Mouse (Mus musculus) limb, embryonic 13.5 days (tissue): ENCODE data around the gene Sp3. TPM values are rescaled to one million over a fixed set of nuclear protein-coding genes. Genes with fewer than 3 reads are reported as not detected.

ENCODE experiments used
- ATAC-seq: fragments of 200-750 bp; cut with Nextera tagmentation; 2 replicates; pipeline ENCODE4 v1.8.0; 2017; ENCODE audit warnings: low read depth, moderate number of reproducible peaks, moderate TSS enrichment; ENCODE audit not compliant: low FRiP score
- H3K27ac ChIP-seq: fragments of 300-500 bp; sonication (generic); 2 replicates; pipeline ENCODE4 v1.5.1; 2015; ENCODE audit warnings: inconsistent platforms, mild to moderate bottlenecking, moderate library complexity
- H3K27me3 ChIP-seq: fragments of 300-500 bp; sonication (generic); 2 replicates; pipeline ENCODE4 v1.6.1; 2015; ENCODE audit warnings: mild to moderate bottlenecking, inconsistent platforms
- H3K36me3 ChIP-seq: fragments of 300-500 bp; sonication (generic); 2 replicates; pipeline ENCODE4 v1.6.1; 2015; ENCODE audit warnings: inconsistent platforms, mild to moderate bottlenecking, moderate library complexity
- H3K4me1 ChIP-seq: fragments of 300-500 bp; sonication (generic); 2 replicates; pipeline ENCODE4 v1.6.1; 2015; ENCODE audit warnings: inconsistent platforms
- H3K4me2 ChIP-seq: fragments of 300-500 bp; sonication (generic); replicated peaks from 2 replicates; pipeline ENCODE4 v1.6.1; 2015; ENCODE audit warnings: inconsistent platforms, mild to moderate bottlenecking, moderate library complexity
- H3K4me3 ChIP-seq: fragments of 300-500 bp; sonication (generic); 2 replicates; pipeline ENCODE4 v1.5.1; 2015; ENCODE audit warnings: moderate library complexity, mild to moderate bottlenecking, inconsistent platforms
- H3K9ac ChIP-seq: fragments of 300-500 bp; sonication (generic); 2 replicates; pipeline ENCODE4 v1.6.1; 2015; ENCODE audit warnings: mild to moderate bottlenecking, inconsistent platforms
- H3K9me3 ChIP-seq: fragments of 300-500 bp; sonication (generic); 2 replicates; pipeline ENCODE4 v1.6.1; 2016; ENCODE audit warnings: inconsistent platforms
- WGBS: fragments of 180-500 bp; shearing (Covaris S2); methylation state at CpG from one replicate; pipeline ENCODE4 v1.1.7; 2015; 5-methylcytosine and 5-hydroxymethylcytosine counted together
- polyA plus RNA-seq: library from polyadenylated mRNA; unstranded; fragments of >200 nt; fragmentation: Nextera tagmentation; extraction: Ambion mirVana; gene quantifications from 2 replicates; pipeline ENCODE4 v1.2.1, GENCODE M21; 2015

Gene Sp3
- polyA plus RNA-seq, 1 experiment from 2014 or later: 65.4 TPM

DNA sequence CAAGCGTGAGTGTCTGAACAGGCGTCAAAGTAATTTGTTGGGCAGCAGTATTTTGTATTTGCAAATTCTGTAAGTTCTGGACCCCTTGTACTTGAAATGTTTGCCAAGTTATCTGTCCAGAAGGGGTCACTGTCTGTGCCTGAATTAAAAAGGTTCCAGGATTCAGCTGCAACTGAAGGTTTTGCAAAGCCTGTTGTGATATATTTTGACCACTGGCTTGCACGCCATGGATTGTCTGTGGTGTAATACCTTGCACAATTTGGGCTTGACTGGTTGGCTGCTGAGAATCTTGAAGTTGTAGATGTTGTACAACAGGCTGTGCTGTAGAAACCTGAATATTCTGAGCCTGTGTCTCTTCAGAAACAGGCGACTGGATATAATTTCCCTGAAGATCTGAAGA, 9.9 kb downstream of the Sp3 start:
- Histone ChIP-seq H3K27ac (no peak overlapping the region), H3K4me1 (peaks cover 10% of the 10 kb centered on the region), H3K4me3 (no peak overlapping the region), H3K4me2 (no peak overlapping the region), H3K9ac (no peak overlapping the region), H3K27me3 (no peaks in the 10 kb centered on the region), H3K36me3 (peaks cover 32% of the 10 kb centered on the region), H3K9me3 (no peaks in the 10 kb centered on the region)
- WGBS: 92% methylated on average over 4 of the region's 4 CpGs
- ATAC-seq: no peak

- WGBS: 96% methylated on average over 1 of the region's 1 CpGs
- no peak for ATAC-seq
- no peaks in the 10 kb centered on the region for H3K27me3 ChIP-seq
- peaks cover 33% of the 10 kb centered on the region for H3K36me3 ChIP-seq
- H3K4me3 ChIP-seq: no peak overlapping the region
- no peak overlapping the region for H3K4me2 ChIP-seq
- no peak overlapping the region for H3K27ac ChIP-seq
- no peaks in the 10 kb centered on the region for H3K9me3 ChIP-seq
- H3K9ac ChIP-seq: no peak overlapping the region
- peaks cover 4% of the 10 kb centered on the region for H3K4me1 ChIP-seq
Measured at GRCm38 (mm10) chr2:72968536-72968935, 11.7 kb downstream of the Sp3 start.

DNA sequence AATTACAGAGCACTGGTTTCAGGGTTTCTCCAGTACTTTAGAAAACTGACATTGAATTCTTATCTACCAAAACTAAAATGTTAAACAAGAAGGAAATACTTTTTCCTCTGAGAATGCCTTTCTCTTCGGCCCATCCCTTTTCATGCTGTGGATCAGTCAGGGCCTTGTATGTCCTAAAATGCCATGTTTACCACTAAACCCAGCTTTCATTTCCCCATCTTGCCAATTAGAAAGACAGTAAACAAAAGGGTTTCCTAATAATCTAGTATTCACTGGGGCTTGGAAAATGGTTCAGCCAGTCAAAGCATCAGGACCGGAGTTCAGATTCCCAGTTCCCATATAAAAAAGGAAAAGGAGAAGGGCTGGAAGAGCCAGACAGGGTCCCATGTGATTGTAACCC, 14.8 kb downstream of the Sp3 start:
- Histone ChIP-seq H3K9ac (no peak overlapping the region), H3K4me3 (no peak overlapping the region), H3K4me1 (0 out of 2 replicates have a peak, but pooled peaks cover 2% of the 10 kb centered on the region), H3K4me2 (no peak overlapping the region), H3K9me3 (no peaks in the 10 kb centered on the region), H3K27me3 (no peaks in the 10 kb centered on the region), H3K36me3 (peaks cover 42% of the 10 kb centered on the region), H3K27ac (no peak overlapping the region)
- WGBS: 87% methylated on average over 2 of the region's 2 CpGs
- no peak for ATAC-seq

GRCm38 (mm10) chr2:72956415-72956814, 23.8 kb downstream of the Sp3 start:
- no peaks in the 10 kb centered on the region; the same call in 1 of the 2 replicates for H3K9me3 ChIP-seq

DNA sequence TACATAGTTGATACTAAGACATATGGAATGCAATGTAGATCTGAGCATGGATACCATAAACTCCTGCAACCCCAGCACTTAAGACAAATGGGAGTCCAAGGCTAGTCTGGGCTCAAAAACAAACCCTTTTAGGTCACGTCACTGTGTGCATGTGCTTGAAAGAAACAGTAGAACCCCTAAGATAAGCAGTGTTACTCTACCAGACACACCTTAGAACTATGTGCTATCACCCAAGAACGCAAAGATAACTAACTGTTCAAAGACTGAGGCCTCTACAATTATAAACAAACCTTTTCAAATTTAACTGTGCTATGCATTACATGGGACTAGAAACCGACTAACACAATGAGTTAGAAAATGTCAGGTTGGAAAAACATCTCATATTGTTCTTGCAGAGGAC, 27.3 kb downstream of the Sp3 start:
- Histone ChIP-seq H3K4me3 (no peak overlapping the region), H3K4me1 (no peaks in the 10 kb centered on the region), H3K27ac (no peak overlapping the region), H3K9ac (no peak overlapping the region), H3K36me3 (peaks cover 62% of the 10 kb centered on the region), H3K4me2 (no peak overlapping the region), H3K27me3 (no peaks in the 10 kb centered on the region), H3K9me3 (no peaks in the 10 kb centered on the region; the same call in 1 of the 2 replicates)
- no peak for ATAC-seq
- 92% methylated on average over 3 of the region's 3 CpGs for WGBS

More at GRCm38 (mm10) chr2:72956415-72956814, 23.8 kb downstream of the Sp3 start:
- WGBS: 97% methylated on average over 3 of the region's 3 CpGs
- Histone ChIP-seq H3K4me3 (no peak overlapping the region), H3K27me3 (no peaks in the 10 kb centered on the region), H3K27ac (no peak overlapping the region), H3K36me3 (peaks cover 65% of the 10 kb centered on the region), H3K4me1 (no peaks in the 10 kb centered on the region), H3K4me2 (no peak overlapping the region), H3K9ac (no peak overlapping the region)
- no peak for ATAC-seq

GRCm38 (mm10) chr2:72935937-72936336, 44.3 kb downstream of the Sp3 start:
- H3K36me3 ChIP-seq: peaks cover 30% of the 10 kb centered on the region
- H3K9ac ChIP-seq: no peak overlapping the region
- peaks cover 19% of the 10 kb centered on the region for H3K4me1 ChIP-seq
- 8% methylated on average over 1 of the region's 1 CpGs for WGBS
- no peak overlapping the region for H3K4me2 ChIP-seq
- no peaks in the 10 kb centered on the region for H3K9me3 ChIP-seq
- no peak overlapping the region for H3K4me3 ChIP-seq
- no peak for ATAC-seq
- H3K27ac ChIP-seq: no peak overlapping the region
- H3K27me3 ChIP-seq: no peaks in the 10 kb centered on the region

- Histone ChIP-seq H3K4me3 (no peak overlapping the region), H3K9me3 (no peaks in the 10 kb centered on the region), H3K36me3 (0 out of 2 replicates have a peak, but pooled peaks cover 13% of the 10 kb centered on the region), H3K4me1 (peaks cover 19% of the 10 kb centered on the region), H3K4me2 (no peak overlapping the region), H3K9ac (no peak overlapping the region), H3K27ac (peak overlapping the region; percentile 65; the same call in 1 of the 2 replicates), H3K27me3 (no peaks in the 10 kb centered on the region)
- ATAC-seq: peak; percentile 89
Measured at GRCm38 (mm10) chr2:72932186-72932585, 48.1 kb downstream of the Sp3 start.

DNA sequence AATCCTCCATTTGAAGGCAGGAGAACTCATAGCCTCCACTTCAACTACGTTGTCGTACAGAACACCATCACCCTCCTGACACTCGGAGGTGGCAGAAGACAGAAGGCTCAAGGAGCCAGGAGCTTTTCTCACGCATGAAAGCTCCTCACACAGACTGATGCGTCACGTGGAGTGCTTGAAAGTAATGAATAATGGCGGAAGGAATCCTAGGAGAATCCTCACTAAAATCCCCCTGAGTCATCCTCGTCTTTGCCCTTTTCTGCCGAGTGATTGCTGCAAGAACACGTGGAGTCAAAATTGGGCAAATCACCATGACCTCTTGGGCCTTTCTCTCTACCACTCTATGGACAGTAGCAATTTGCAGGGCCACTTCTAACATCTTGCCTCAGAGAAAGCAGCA, 55.3 kb downstream of the Sp3 start:
- no peaks in the 10 kb centered on the region for H3K27me3 ChIP-seq
- WGBS: 92% methylated on average over 10 of the region's 10 CpGs
- no peak overlapping the region for H3K27ac ChIP-seq
- no peak for ATAC-seq
- H3K4me1 ChIP-seq: no peaks in the 10 kb centered on the region
- H3K4me2 ChIP-seq: no peak overlapping the region
- H3K4me3 ChIP-seq: no peak overlapping the region
- H3K36me3 ChIP-seq: no peaks in the 10 kb centered on the region
- H3K9ac ChIP-seq: no peak overlapping the region
- H3K9me3 ChIP-seq: 0 out of 2 replicates have a peak, but pooled peaks cover 3% of the 10 kb centered on the region

DNA sequence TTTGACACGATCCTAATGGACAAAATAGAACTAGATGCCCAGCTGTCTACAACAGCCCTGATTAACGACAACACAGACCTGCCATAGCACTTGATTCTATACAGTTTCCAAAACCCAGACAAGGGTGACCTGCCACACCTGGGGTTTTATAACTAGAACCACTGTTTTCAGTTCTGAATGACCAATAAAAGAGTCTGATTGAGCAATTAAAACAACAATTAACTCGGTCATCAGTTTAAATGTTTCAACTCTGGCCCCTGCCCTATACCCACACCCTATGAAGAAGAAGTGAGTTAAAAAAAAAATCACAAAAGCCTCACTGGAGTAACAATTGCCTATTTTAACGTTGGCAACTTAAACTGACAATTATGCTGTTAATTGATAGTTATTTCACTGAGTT, 64.1 kb downstream of the Sp3 start:
- WGBS: 29% methylated on average over 4 of the region's 4 CpGs
- H3K4me2 ChIP-seq: no peak overlapping the region
- H3K27ac ChIP-seq: no peak overlapping the region
- ATAC-seq: no peak
- no peak overlapping the region for H3K4me3 ChIP-seq
- H3K9me3 ChIP-seq: no peaks in the 10 kb centered on the region
- no peaks in the 10 kb centered on the region for H3K36me3 ChIP-seq
- H3K4me1 ChIP-seq: peaks cover 21% of the 10 kb centered on the region
- H3K9ac ChIP-seq: no peak overlapping the region
- no peaks in the 10 kb centered on the region for H3K27me3 ChIP-seq

DNA sequence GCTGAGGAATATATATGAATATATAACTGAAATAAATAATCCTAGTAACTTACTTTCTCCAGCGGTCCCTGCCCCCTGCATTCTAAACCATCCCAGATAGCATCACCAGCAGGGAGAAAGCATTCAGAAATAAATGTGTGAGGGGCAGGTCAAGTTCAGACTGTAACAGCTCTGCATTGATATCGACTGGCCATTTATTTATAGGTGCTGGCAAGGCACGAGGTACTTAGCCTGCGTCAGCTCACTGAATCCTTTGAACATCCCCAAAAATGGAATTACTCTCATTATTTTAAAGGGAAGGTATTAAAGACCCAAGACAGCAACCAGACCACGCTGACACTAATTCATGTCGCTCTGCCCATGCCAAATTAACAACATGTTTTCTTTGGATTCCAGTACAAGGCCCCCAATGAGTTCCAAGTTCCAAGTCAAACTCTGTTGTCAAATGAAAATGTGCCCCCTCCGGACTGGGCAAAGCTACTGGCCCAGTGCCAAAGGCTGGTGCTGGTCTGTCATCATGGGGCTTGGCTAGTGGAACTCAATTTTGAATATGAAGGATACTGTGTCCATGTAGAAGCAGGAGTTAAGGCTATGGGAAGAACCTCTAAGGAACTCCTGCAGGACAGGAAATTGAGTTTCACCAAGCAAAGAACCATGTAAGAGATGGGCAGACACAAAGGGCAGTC, 64.9 kb downstream of the Sp3 start:
- Histone ChIP-seq H3K9ac (no peak overlapping the region), H3K27ac (no peak overlapping the region), H3K4me3 (no peak overlapping the region), H3K36me3 (no peaks in the 10 kb centered on the region), H3K4me1 (peaks cover 21% of the 10 kb centered on the region), H3K9me3 (no peaks in the 10 kb centered on the region), H3K4me2 (no peak overlapping the region), H3K27me3 (no peaks in the 10 kb centered on the region)
- no peak for ATAC-seq
- 52% methylated on average over 7 of the region's 7 CpGs for WGBS

- Histone ChIP-seq H3K4me1 (peaks cover 25% of the 10 kb centered on the region), H3K36me3 (no peaks in the 10 kb centered on the region), H3K9ac (no peak overlapping the region), H3K27ac (no peak overlapping the region), H3K4me2 (no peak overlapping the region), H3K4me3 (no peak overlapping the region), H3K27me3 (no peaks in the 10 kb centered on the region), H3K9me3 (no peaks in the 10 kb centered on the region)
- ATAC-seq: no peak
- 39% methylated on average over 7 of the region's 7 CpGs for WGBS
Measured at GRCm38 (mm10) chr2:72913458-72913760, 66.8 kb downstream of the Sp3 start.

GRCm38 (mm10) chr2:72912708-72913457, 67.4 kb downstream of the Sp3 start:
- H3K4me1 ChIP-seq: peaks cover 31% of the 10 kb centered on the region
- H3K9me3 ChIP-seq: no peaks in the 10 kb centered on the region
- H3K27me3 ChIP-seq: no peaks in the 10 kb centered on the region
- H3K36me3 ChIP-seq: no peaks in the 10 kb centered on the region
- H3K27ac ChIP-seq: no peak overlapping the region
- WGBS: 66% methylated on average over 11 of the region's 11 CpGs
- no peak overlapping the region for H3K9ac ChIP-seq
- ATAC-seq: no peak
- H3K4me2 ChIP-seq: 0 out of 2 replicates have a peak overlapping the region, but pooled peaks have one; percentile 7
- H3K4me3 ChIP-seq: no peak overlapping the region
